Comparison of ENCODE assay signal across 16 mouse cellular contexts in the genomic region with DNA sequence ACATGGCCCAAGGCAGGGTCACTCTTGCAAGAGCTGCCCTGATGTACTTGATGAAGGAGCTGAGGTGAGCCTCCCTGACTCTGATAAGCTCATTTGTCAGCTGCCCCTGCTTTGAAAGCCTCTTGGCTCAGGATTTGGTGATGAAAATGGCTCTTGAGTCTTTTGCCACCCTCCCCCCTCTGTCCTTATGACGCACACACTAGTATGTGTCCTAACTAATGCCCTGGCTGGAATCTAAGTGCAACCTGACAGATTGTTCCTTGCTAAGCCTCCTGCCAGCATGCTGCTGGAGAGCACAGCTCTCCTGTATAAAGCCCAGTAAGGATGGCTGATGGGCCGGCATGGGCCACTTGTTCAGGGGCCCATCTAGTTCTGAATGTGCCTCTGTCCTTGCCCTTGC.
A peak's percentile ranks its signal among the peaks of the same experiment; 100 is the strongest.
DNase-seq lines count a peak whose midpoint lies in the region; ATAC-seq and TF ChIP-seq lines count a peak whose summit lies in the region.
"Had no signal": no experiment of that assay in that cellular context is flagged by ENCODE, and none has a peak within 500 bp of the region (broad histone marks: within the 10 kb centered on the region; RNA-seq: fewer than 3 reads in every experiment).

No protein-coding gene starts in this region.

- 80% methylated on average over 2 of the region's 2 CpGs for WGBS in intestine, postnatal 0 days
- WGBS in heart, embryonic 12.5 days: 34% methylated on average over 2 of the region's 2 CpGs

- H3K9me3 ChIP-seq in intestine, postnatal 0 days (ENCODE audit: control insufficient read depth): no peaks in the 10 kb centered on the region
- H3K9me3 ChIP-seq in heart, embryonic 12.5 days (replicated peaks): no peaks in the 10 kb centered on the region
- H3K9me3 ChIP-seq: forebrain, embryonic 13.5 days; heart, embryonic 15.5 days; stomach, embryonic 15.5 days had no signal

- ATAC-seq in intestine, postnatal 0 days: no peak
- no peak for ATAC-seq in heart, embryonic 12.5 days (ENCODE audit: insufficient number of reproducible peaks, low FRiP score)
- ATAC-seq: forebrain, embryonic 13.5 days; midbrain, embryonic 16.5 days had no signal

- no peaks in the 10 kb centered on the region for H3K4me1 ChIP-seq in intestine, postnatal 0 days (replicated peaks; ENCODE audit: control insufficient read depth, insufficient read depth, low read length)
- peaks cover 4% of the 10 kb centered on the region; the same call in 1 of the 2 replicates for H3K4me1 ChIP-seq in heart, embryonic 12.5 days (replicated peaks)
- H3K4me1 ChIP-seq: forebrain, embryonic 13.5 days; heart, embryonic 15.5 days; stomach, embryonic 15.5 days had no signal

- H3K4me2 ChIP-seq in intestine, postnatal 0 days (replicated peaks; ENCODE audit: low read depth): no peak overlapping the region
- no peak overlapping the region for H3K4me2 ChIP-seq in heart, embryonic 12.5 days
- H3K4me2 ChIP-seq: forebrain, embryonic 13.5 days; heart, embryonic 15.5 days; stomach, embryonic 15.5 days had no signal

- no peaks in the 10 kb centered on the region for H3K27me3 ChIP-seq in intestine, postnatal 0 days (replicated peaks; ENCODE audit: control insufficient read depth, insufficient read depth, low read length)
- no peaks in the 10 kb centered on the region for H3K27me3 ChIP-seq in heart, embryonic 12.5 days (replicated peaks)
- H3K27me3 ChIP-seq: forebrain, embryonic 13.5 days; heart, embryonic 15.5 days; stomach, embryonic 15.5 days had no signal

- peak overlapping the region; percentile 35; the same call in 1 of the 2 replicates for H3K27ac ChIP-seq in gastrocnemius, adult 2 months
- H3K27ac ChIP-seq in intestine, postnatal 0 days (ENCODE audit: low read depth, low read length): no peak overlapping the region
- no peak overlapping the region for H3K27ac ChIP-seq in heart, embryonic 12.5 days (ENCODE audit: poor library complexity, severe bottlenecking)
- H3K27ac ChIP-seq: forebrain, embryonic 13.5 days; heart, embryonic 15.5 days; stomach, embryonic 15.5 days had no signal

- H3K9ac ChIP-seq in intestine, postnatal 0 days (ENCODE audit: low read depth, low read length): no peak overlapping the region
- no peak overlapping the region for H3K9ac ChIP-seq in heart, embryonic 12.5 days
- H3K9ac ChIP-seq: forebrain, embryonic 13.5 days; heart, embryonic 15.5 days; stomach, embryonic 15.5 days had no signal

- no peak for DNase-seq in gastrocnemius, adult 2 months
- DNase-seq in gastrocnemius, postnatal 4 days (ENCODE audit: low spot score in 2 of 2): no peak
- DNase-seq in cerebellum, adult 8-10 months: peak; percentile 35
- DNase-seq in cerebellum, postnatal 14 days: peak; percentile 39 to 53
- DNase-seq in retina, embryonic 14.5 days (ENCODE audit: low spot score): peak; percentile 13
- DNase-seq: gastrocnemius, postnatal 36 days; layer of hippocampus, postnatal 36 days; liver; right cerebral cortex, postnatal 14 days; thymus, adult 2 months had no signal

- TF ChIP-seq CTCF in gastrocnemius, adult 2 months (IDR thresholded peaks at IDR 0.05): no peak
- no peak for TF ChIP-seq CTCF in intestine, postnatal 0 days (IDR thresholded peaks at IDR 0.05; ENCODE audit: low read depth)

- no peaks in the 10 kb centered on the region for H3K36me3 ChIP-seq in intestine, postnatal 0 days (ENCODE audit: control insufficient read depth, insufficient read depth)
- H3K36me3 ChIP-seq in heart, embryonic 12.5 days: no peaks in the 10 kb centered on the region
- H3K36me3 ChIP-seq: heart, embryonic 15.5 days; stomach, embryonic 15.5 days had no signal

- intact Hi-C loops in gastrocnemius, adult 2 months (cut with DNase I): no loop called here

- H3K4me3 ChIP-seq in gastrocnemius, adult 2 months: no peak overlapping the region
- no peak overlapping the region for H3K4me3 ChIP-seq in intestine, postnatal 0 days (ENCODE audit: low read depth, low read length)
- no peak overlapping the region for H3K4me3 ChIP-seq in heart, embryonic 12.5 days
- H3K4me3 ChIP-seq: forebrain, embryonic 13.5 days; heart, embryonic 15.5 days; stomach, embryonic 15.5 days had no signal

Comparison
In these comparisons a context has a peak if more than half of its experiments do, and no peak if none do; other contexts are left out.
1. DNase-seq: peak in cerebellum, adult 8-10 months (single experiment), cerebellum, postnatal 14 days (2 of 2) and retina, embryonic 14.5 days (single experiment); none in gastrocnemius, adult 2 months (single experiment) and gastrocnemius, postnatal 4 days (0 of 2).